Mouse (Mus musculus) adrenal gland, postnatal 4 days (tissue): Measurements from ENCODE around the gene Gpr137. TPM values are rescaled to one million over a fixed set of nuclear protein-coding genes. Genes with fewer than 3 reads are reported as not detected.

Source experiments
- DNase-seq, 2 experiments: peaks; one replicate each; pipeline ENCODE4 v3.0.0; 2021 to 2022; ENCODE audit warnings: low spot score in 2 of 2, mixed read lengths in 2 of 2
- total RNA-seq, 2 experiments: library from RNA; stranded (reverse); gene quantifications; 2 replicates each; pipeline ENCODE4 v1.2.3; 2021

The Gpr137 gene
- total RNA-seq, 2 experiments from 2014 or later = 41.2 to 43.8 TPM

GRCm38 (mm10) chr19:6943709-6944108 lies 1.4 kb upstream of the Gpr137 start:
- no peak for DNase-seq

- DNase-seq = no peak
Observed at GRCm38 (mm10) chr19:6942764-6943163, 484 bp upstream of the Gpr137 start.

GRCm38 (mm10) chr19:6941372-6942248 lies 670 bp downstream of the Gpr137 start, which contains the start of gene Bad:
Gene Bad (plus strand): TSS chr19:6941861.
- DNase-seq = peak; percentile 89 to 96

DNA sequence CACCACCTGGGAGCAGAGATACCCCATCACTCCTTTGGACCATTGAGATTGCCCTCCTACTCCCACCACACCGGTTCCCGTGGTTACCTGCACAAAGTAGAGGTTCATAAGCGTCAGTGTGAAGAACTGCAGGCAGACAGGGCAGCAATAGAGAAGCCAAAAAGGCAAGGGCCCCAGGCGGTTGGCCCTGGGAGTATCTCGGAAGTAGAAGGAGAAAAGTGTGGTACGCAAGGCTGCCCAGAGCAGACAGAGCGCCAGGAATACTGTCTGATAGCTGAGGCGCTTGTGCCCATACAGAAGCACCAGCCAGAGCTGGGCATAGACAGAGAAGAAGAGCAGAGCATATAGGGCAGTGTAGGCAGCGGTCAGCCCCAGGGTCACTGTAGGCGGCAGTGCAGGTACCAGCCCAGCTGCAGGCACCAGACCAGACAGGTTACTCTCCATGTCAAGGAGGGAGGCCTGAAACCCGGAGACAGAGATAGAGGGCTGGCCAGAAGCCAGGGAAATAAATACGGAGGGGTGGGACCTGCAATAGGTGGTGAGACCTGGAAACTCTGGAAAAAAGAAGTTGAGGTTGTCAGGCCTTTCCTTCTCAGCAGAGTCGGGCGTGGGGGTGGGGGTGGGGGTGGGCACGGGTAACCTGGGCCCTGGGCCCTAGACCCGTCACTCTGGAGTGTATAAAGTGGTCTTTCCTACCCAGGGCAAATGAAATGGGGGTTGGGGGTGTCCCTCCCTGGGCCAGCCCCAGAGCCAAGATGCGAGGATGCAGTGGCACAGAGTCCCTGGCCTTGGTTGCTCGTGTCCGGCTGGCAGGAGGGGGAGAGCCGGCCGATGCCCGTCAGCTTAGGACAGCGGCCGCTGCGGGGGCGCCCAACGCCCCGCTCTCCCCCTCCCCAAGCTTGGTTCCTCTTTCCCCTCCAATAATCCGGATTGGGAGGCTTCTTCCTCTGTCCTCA lies 1.6 kb downstream of the Gpr137 start:
- DNase-seq = no peak

DNA sequence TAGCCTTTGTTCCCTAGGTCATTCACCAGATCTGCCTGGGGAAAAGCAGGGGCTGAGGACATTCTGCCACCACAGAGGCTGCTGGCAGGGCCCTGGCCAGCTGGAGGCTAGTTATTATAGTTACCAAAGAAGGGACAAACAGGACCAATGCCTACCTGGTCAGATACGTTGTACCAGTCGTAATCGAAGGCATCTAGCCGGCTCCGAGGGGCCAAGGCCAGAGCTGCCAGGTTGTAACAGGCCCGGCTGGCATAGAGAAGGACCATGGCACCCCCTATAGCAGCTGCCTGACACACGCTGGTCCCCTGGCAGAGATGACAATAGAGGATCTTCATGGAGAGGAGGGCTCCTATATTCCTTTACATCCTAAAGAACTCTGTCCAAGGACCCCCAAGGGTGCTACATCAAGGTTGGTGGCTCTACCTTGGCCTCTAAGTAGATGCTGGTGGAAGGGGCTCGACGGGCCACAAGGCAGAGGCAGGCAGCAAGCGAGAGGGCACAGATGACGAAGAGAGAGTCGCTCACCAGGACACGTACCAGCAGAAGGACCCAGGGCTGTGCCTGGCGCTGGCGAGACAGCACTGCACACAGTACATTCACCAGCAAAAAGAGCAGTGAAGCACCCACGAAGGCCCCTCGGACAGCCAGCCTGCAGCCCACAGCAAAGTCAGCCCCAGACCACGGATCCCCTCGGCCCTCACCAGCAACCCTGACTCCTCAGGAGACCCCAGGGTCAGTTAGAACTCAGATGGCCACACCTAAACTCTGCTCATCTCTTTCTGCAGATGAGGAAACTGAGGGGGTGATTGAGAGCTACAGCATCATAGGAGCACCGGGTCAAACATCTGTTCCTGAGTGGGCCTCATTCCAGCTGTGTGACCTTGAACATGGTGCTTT lies 2.9 kb downstream of the Gpr137 start:
- no peak for DNase-seq

DNA sequence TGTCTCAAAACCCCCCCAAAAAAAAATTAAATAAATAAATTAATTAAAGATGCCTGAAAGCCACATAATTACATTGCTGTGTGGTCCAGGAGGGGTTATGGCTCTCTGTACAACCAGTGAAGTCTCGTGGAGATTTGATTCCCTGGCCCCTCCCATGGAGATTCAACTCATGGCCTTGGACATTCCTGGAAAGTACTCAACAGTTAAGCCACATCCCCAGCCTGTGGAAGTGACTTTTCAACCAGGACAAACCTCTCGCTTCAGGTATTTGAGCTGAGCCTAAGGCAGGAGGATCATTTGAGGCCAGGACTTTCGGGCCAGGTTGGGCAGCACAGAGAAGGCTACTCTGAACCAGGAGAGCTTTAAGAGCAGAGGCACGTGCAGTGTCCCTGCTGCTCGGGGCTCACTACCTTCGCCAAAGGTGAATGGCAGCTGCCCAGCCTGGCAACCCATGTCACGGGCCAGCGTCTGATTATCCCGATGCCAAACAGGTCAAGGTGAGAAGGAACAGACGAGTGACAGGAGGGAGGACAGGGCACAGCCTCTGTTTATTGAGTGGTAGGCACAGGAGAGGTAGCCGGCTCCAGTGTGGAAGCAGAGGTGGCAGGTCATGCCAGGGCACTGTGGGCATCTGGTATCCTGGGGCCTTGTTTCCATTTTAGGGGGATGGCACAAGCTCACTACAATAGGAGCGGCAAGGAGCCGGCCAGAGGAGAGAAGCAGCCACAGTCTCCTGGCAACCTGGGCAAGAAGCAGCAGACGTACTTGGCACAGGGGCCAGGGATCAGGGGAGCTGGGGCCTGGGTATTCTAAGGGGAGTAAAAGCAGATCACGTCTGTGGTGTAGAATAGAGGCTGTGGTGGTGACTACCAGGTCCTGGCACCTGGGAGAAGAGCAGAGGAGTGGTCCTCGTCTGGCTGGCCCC lies 4.5 kb downstream of the Gpr137 start:
- no peak for DNase-seq

- DNase-seq = no peak
Observed at GRCm38 (mm10) chr19:6936299-6936698, 6.0 kb downstream of the Gpr137 start.

DNA sequence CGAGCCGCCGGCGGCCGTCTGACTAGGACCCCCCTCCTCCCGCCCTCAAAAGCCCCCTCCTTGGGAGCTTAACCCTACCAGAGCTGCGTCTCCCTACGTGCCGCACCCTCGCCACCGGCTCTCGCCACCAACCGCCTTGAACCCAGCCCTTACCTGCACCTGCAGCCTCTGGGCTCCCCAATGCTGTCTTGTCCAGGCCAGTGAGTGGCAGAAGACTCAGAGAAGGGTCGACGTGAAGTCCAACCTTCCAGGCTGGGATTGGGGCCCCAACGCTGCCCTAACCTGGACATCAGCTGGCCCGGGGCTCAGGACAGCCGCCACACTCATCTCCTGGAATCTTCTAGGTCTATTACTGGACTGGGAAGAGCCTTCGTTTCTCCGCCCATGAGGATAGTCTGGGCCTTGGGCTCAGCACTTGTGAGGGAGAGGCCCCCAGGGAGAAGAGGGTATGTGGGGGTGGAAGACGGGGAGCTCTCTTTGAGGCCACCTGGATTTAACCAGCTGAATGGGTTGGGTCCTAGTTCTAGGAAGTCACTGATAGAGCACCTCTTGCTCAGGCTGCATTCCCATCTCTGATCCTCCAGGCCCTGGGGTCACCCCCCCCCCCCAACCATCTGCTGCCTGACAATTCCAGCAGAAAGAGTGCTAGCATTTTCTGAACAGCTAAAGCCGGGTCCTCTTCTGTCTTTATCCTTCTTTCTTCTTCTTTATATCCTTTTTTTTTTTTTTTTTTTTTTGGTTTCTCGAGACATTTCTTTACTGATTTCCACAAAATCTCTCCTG lies 7.9 kb downstream of the Gpr137 start, which contains the start of gene Kcnk4:
Gene Kcnk4, minus strand, starts transcription at position 321 of the 783 bp plus-strand sequence.
- DNase-seq = no peak

GRCm38 (mm10) chr19:6933436-6934194 lies 8.7 kb downstream of the Gpr137 start:
- no peak for DNase-seq

DNA sequence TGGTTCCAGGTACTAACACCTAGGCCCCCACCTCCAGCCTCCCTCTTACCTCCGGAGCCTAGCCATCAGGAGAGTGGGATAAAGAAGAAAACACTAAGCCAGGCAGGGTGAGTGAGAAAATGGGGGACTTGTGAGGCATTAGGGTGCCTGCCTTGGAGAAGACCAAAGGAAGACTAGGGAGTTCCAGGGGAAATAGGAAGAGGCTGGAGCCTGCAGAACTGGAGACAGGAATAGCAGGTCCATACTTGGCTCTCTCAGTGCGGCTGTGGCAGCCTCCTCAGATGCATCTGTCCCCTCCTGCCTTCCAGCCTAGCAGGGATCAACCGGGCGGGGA lies 9.2 kb downstream of the Gpr137 start:
- no peak for DNase-seq

GRCm38 (mm10) chr19:6932018-6932417 lies 10.3 kb downstream of the Gpr137 start:
- DNase-seq = no peak

- no peak for DNase-seq
Observed at GRCm38 (mm10) chr19:6931002-6931401, 11.3 kb downstream of the Gpr137 start.

DNA sequence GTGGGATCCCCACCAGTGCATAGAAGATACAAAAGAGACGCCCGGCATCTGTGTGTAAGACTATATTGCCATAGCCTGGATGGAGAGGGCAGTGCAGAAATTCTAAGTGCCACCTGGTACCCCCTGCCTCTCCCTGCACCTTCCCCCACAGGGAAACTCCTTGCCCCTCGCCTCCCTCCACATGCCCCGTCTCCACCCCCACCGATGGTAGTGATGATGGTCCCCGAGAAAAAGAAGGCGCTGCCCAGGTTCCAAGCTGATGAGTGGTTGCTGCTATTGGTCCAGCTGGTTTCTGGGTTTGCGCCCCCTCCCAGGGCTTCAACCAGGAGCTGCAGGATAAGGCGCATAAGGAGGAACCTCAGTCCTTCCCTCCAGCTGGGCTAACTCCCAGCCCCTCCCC lies 14.2 kb downstream of the Gpr137 start:
- DNase-seq = no peak

DNA sequence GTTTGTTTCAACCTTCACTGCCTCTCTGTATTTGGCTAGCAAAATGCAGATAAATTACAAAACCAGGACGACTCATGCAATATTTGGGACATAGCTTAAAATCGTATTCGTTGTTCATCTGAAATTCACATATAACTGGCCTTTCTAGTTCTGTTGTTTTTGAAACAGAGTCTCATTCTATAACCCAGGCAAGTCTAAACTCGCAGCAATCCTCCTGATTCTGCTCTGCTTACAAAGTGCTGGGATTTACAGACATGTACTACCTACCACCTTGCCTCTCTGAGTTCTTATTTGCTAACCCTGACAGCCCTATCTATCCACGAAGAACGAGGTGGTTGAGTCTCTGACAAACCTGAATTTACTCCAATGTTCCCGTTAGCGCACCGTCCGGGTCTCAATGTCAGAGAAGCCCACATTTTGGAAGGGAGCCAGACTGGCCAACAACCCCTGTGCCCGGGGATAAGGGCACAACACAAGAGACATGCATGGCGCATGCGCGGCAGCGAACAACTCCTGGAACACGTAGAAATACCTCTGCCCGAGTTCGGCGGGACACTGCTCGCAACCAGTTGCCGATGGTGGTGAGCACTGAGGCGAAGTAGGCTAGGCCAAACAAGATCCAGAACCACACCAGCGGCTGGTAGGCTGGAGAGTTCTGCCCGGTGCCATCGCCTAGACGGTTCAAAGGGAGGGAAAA lies 15.6 kb downstream of the Gpr137 start:
- no peak for DNase-seq

DNA sequence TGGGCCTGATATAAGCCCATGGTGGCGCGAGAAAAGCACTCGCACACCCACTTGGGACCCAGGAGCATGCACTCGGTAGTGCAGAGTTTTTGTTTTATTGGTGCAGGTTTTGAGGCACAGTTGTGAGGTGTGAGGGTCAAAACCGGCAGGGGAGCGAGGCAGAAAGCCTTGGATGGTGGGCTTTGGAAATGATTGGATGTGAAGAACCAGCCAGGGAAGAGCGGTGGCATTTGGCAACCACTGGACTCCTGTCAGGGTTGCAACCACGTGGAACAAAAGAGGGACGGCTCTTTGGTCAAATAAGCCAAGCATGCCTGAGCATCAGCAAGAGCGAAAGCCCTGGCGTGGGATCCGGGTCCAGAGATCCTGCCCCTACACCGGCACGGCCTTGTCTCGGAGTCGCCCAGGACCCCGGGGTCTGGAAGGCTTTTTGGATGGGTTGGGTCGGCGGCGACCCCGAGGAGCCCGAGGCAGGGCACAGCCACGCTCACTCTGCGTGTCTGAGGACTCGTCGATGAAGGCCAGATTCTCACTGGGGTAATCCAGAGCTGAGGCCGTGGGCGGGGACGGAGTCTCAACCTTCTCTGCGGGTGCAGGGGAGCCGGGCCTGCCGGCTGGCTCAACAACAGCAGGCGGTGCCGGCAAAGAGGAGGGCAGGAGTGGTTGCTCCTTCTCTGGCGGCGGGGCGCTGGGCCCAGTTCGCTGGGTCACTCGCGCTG lies 16.5 kb downstream of the Gpr137 start:
- no peak for DNase-seq

GRCm38 (mm10) chr19:6925307-6925573 lies 17.0 kb downstream of the Gpr137 start, which contains the start of gene Catsperz:
Gene Catsperz (minus strand): TSS chr19:6925380.
- DNase-seq = no peak
